Mouse (Mus musculus): ENCODE data around the gene Tiam2. TPM values are rescaled to one million over a fixed set of nuclear protein-coding genes. Genes with fewer than 3 reads are reported as not detected.

Tiam2 gene
- polyA plus RNA-seq, 1 experiment, result 0.58 TPM

DNA sequence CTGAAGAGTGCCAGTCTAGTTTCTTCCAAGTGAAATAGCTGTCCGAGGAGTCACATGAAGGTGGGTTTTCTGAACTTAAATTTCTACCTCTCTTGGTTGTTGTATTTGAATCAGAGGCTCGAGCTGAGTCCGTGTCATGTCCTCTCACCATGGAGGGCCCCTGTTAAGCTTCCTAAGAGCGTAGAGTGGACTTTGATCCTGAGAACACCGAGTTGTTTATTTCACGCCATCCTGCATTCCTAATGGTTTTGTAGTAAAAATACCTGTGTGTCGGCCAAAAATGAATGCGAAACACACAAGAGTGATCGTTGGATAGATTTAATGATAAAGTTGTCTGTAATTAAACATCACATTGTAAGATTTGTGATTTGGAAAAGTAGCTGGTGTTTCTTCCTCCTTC, 128.5 kb downstream of the Tiam2 start:
- no peaks in the 10 kb centered on the region for H3K36me3 ChIP-seq (ENCODE audit: control insufficient read depth, insufficient read depth, low read length)
- H3K27ac ChIP-seq (ENCODE audit: insufficient read depth, low read length), result no peak overlapping the region
- DNase-seq (ENCODE audit: low read depth in 1 of 2, low spot score in 2 of 2), result no peak
- no peaks in the 10 kb centered on the region for H3K27me3 ChIP-seq (ENCODE audit: control insufficient read depth, insufficient read depth, low read length)
- H3K4me3 ChIP-seq (ENCODE audit: extremely low read depth, insufficient read depth, insufficient read length), result no peak overlapping the region
- no peaks in the 10 kb centered on the region for H3K4me1 ChIP-seq (ENCODE audit: control insufficient read depth, insufficient read depth, insufficient read length)
- TF ChIP-seq CTCF (IDR thresholded peaks at IDR 0.05; ENCODE audit: extremely low read depth, insufficient read depth, insufficient read length, insufficient replicate concordance) (no peak), POLR2A (IDR thresholded peaks at IDR 0.05; ENCODE audit: low read depth, low read length) (no peak)
- WGBS, result 91% methylated on average over 9 of the region's 9 CpGs

DNA sequence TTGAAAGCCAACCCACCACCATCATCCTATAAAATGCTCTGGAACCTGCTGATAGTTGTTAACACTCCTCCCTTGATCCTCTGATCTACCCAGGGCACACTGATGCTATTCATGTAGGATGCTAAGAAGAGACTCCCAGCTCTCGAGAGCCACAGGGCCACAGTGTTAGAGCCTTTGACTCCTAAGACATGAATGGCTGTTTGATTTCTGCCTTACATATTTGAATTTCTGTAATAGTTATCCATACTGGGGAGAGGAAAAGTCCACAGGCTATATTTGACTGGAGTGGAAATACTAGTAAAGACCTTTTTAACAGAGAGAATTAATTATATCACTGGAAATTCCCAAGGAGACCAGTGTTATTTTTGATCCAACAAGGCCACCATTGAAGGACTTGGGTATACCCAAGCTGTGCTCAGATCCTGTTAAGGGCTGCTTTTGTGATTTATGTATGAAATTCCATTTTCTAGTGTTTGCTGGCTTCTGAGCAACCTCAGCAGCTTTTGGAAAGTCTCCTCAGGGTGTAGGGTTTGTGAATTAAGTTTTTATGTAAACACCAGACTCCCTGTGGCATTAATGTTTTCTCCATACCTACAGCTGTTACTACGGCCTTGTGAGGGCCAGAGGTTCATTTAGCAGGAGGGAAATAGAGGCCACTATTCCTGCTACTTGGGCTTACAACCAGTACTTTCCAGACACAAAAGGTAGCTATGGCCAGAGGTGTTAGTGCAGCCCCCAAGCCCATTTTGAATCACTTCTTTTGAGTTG, 131.7 kb downstream of the Tiam2 start:
- no peak overlapping the region for H3K27ac ChIP-seq (ENCODE audit: insufficient read depth, low read length)
- WGBS, result 82% methylated on average over 2 of the region's 2 CpGs
- H3K4me3 ChIP-seq (ENCODE audit: extremely low read depth, insufficient read depth, insufficient read length), result no peak overlapping the region
- DNase-seq (ENCODE audit: low read depth in 1 of 2, low spot score in 2 of 2), result no peak
- no peak for TF ChIP-seq CTCF (IDR thresholded peaks at IDR 0.05; ENCODE audit: extremely low read depth, insufficient read depth, insufficient read length, insufficient replicate concordance)
- no peak for TF ChIP-seq POLR2A (IDR thresholded peaks at IDR 0.05; ENCODE audit: low read depth, low read length)
- no peaks in the 10 kb centered on the region for H3K36me3 ChIP-seq (ENCODE audit: control insufficient read depth, insufficient read depth, low read length)
- no peaks in the 10 kb centered on the region for H3K27me3 ChIP-seq (ENCODE audit: control insufficient read depth, insufficient read depth, low read length)
- H3K4me1 ChIP-seq (ENCODE audit: control insufficient read depth, insufficient read depth, insufficient read length), result no peaks in the 10 kb centered on the region

DNA sequence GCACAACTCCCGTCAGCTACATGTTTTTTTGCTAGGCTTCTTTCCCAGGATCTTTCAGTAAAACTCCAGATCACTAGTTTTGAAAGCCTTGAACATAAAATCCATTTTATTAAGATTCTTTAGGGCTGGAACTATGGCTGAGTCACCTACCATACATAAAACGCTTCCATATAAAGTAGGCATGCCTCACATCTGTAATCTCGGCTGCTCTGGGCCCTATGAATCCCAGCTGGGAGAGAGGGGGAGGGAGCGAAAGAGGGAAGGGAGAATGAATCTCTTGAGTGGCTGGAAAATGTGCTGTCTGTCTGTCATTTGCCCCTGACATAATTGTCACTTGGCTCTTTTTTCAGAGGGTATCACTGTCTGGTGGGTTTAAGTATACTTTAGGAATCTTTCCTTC, 139.5 kb downstream of the Tiam2 start:
- H3K27me3 ChIP-seq (ENCODE audit: control insufficient read depth, insufficient read depth, low read length), result no peaks in the 10 kb centered on the region
- DNase-seq (ENCODE audit: low read depth in 1 of 2, low spot score in 2 of 2), result no peak
- no peaks in the 10 kb centered on the region for H3K36me3 ChIP-seq (ENCODE audit: control insufficient read depth, insufficient read depth, low read length)
- TF ChIP-seq POLR2A (IDR thresholded peaks at IDR 0.05; ENCODE audit: low read depth, low read length), result no peak
- TF ChIP-seq CTCF (IDR thresholded peaks at IDR 0.05; ENCODE audit: extremely low read depth, insufficient read depth, insufficient read length, insufficient replicate concordance), result no peak
- no peak overlapping the region for H3K27ac ChIP-seq (ENCODE audit: insufficient read depth, low read length)
- 90% methylated on average over 4 of the region's 4 CpGs for WGBS
- H3K4me1 ChIP-seq (ENCODE audit: control insufficient read depth, insufficient read depth, insufficient read length), result no peaks in the 10 kb centered on the region
- H3K4me3 ChIP-seq (ENCODE audit: extremely low read depth, insufficient read depth, insufficient read length), result no peak overlapping the region

DNA sequence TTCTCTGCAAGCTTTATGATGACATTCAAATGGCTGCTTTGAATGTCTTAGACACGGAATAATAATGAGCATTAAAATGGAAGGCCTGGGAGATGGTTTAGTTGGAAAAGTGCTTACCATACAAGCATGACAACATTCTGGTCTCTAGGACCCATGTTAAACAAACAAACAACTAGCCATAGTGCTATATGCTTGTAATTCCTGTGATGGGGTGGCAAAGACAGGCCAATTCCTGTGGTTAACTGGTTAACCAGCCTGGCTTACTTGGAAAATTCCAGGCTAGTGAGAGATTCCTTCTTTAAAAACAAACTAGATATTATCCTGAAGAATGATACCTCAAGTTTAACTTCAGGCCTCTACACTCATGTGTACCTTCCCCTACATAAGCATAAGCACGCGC, 140.3 kb downstream of the Tiam2 start:
- no peak overlapping the region for H3K4me3 ChIP-seq (ENCODE audit: extremely low read depth, insufficient read depth, insufficient read length)
- H3K36me3 ChIP-seq (ENCODE audit: control insufficient read depth, insufficient read depth, low read length), result no peaks in the 10 kb centered on the region
- H3K27ac ChIP-seq (ENCODE audit: insufficient read depth, low read length), result no peak overlapping the region
- no peaks in the 10 kb centered on the region for H3K27me3 ChIP-seq (ENCODE audit: control insufficient read depth, insufficient read depth, low read length)
- no peak for TF ChIP-seq POLR2A (IDR thresholded peaks at IDR 0.05; ENCODE audit: low read depth, low read length)
- TF ChIP-seq CTCF (IDR thresholded peaks at IDR 0.05; ENCODE audit: extremely low read depth, insufficient read depth, insufficient read length, insufficient replicate concordance), result no peak
- no peaks in the 10 kb centered on the region for H3K4me1 ChIP-seq (ENCODE audit: control insufficient read depth, insufficient read depth, insufficient read length)
- DNase-seq (ENCODE audit: low read depth in 1 of 2, low spot score in 2 of 2), result no peak
- 96% methylated on average over 3 of the region's 3 CpGs for WGBS

DNA sequence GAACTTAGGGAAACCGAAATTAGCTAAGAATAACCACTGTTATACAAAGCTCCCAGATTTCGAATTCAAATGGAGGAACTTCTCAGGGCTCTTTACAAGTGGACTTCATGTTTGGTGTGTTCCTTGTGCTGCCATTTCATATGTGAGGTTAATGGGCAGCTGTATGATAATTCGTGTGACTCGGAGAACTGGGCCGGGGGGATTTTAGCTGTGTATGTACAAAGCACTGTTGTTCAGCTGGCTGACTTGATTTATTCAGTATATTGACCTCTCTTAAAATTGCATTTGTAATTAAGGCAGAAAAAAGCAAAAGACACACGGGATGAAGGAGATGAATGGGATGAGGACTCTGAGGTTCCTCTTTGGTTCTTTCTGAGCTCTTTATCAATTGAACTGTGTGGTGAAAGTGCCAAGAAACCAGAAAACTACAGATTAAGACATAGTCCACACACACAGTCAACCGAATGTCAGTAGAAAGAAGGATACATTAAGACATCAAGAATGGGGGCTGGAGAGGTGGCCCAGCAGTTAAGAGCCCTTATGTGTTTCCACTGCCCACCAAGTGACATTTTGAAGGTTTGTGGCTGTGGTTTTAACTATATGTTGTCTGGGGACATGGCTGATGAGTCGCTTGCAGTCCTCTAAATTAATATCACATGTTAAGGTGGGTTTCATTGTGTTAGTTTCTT, 141.4 kb downstream of the Tiam2 start:
- DNase-seq (ENCODE audit: low read depth in 1 of 2, low spot score in 2 of 2), result no peak
- H3K4me3 ChIP-seq (ENCODE audit: extremely low read depth, insufficient read depth, insufficient read length), result no peak overlapping the region
- 85% methylated on average over 8 of the region's 8 CpGs for WGBS
- H3K36me3 ChIP-seq (ENCODE audit: control insufficient read depth, insufficient read depth, low read length), result no peaks in the 10 kb centered on the region
- TF ChIP-seq CTCF (IDR thresholded peaks at IDR 0.05; ENCODE audit: extremely low read depth, insufficient read depth, insufficient read length, insufficient replicate concordance), result no peak
- TF ChIP-seq POLR2A (IDR thresholded peaks at IDR 0.05; ENCODE audit: low read depth, low read length), result no peak
- no peak overlapping the region for H3K27ac ChIP-seq (ENCODE audit: insufficient read depth, low read length)
- H3K4me1 ChIP-seq (ENCODE audit: control insufficient read depth, insufficient read depth, insufficient read length), result no peaks in the 10 kb centered on the region
- no peaks in the 10 kb centered on the region for H3K27me3 ChIP-seq (ENCODE audit: control insufficient read depth, insufficient read depth, low read length)

DNA sequence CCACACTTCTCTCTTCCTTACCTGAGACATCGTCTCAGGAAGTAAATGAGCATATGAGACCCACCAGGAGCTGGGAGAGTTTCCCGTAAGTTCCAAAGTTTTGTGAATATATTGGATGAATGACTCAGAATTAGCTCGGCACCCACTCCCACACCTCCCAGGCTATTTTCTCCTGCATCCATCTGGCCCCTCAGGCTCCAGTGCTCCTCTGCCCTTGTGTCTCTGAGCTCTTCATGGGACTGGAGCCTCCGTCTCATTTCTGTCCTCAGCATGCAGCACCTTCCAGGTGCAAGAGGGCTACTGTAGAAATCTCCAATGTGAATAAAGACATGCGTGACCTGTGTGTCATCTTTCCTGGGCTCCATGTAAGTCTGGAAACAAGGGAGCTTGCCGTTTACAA, 145.6 kb downstream of the Tiam2 start:
- no peak overlapping the region for H3K27ac ChIP-seq (ENCODE audit: insufficient read depth, low read length)
- no peaks in the 10 kb centered on the region for H3K36me3 ChIP-seq (ENCODE audit: control insufficient read depth, insufficient read depth, low read length)
- H3K4me1 ChIP-seq (ENCODE audit: control insufficient read depth, insufficient read depth, insufficient read length), result no peaks in the 10 kb centered on the region
- H3K4me3 ChIP-seq (ENCODE audit: extremely low read depth, insufficient read depth, insufficient read length), result no peak overlapping the region
- no peaks in the 10 kb centered on the region for H3K27me3 ChIP-seq (ENCODE audit: control insufficient read depth, insufficient read depth, low read length)
- TF ChIP-seq POLR2A (IDR thresholded peaks at IDR 0.05; ENCODE audit: low read depth, low read length) (no peak), CTCF (IDR thresholded peaks at IDR 0.05; ENCODE audit: extremely low read depth, insufficient read depth, insufficient read length, insufficient replicate concordance) (no peak)
- no peak for DNase-seq (ENCODE audit: low read depth in 1 of 2, low spot score in 2 of 2)
- WGBS, result 80% methylated on average over 6 of the region's 6 CpGs

DNA sequence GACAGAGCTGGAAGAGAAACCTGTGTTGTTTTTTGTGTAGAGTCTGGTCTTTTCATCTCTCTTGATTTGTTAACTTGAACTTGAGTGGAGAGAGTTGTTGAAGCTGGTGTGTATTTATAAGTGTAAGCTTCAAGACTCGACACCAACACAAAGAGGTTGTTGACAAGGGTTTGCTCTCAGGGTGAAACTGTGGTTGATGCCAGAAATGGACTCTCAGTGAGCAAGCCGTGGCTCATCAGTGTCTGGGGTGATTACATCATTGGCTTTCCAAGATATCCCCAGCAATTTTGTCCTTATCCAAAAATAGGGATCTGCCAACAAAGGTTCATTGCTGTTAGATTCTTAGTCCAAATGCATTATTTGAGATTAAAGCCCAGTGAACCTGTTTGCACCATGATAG, 150.2 kb downstream of the Tiam2 start:
- no peak for TF ChIP-seq POLR2A (IDR thresholded peaks at IDR 0.05; ENCODE audit: low read depth, low read length)
- TF ChIP-seq CTCF (IDR thresholded peaks at IDR 0.05; ENCODE audit: extremely low read depth, insufficient read depth, insufficient read length, insufficient replicate concordance), result no peak
- WGBS, result 94% methylated on average over 2 of the region's 2 CpGs
- Histone ChIP-seq H3K27me3 (ENCODE audit: control insufficient read depth, insufficient read depth, low read length) (no peaks in the 10 kb centered on the region), H3K4me1 (ENCODE audit: control insufficient read depth, insufficient read depth, insufficient read length) (no peaks in the 10 kb centered on the region), H3K36me3 (ENCODE audit: control insufficient read depth, insufficient read depth, low read length) (no peaks in the 10 kb centered on the region), H3K27ac (ENCODE audit: insufficient read depth, low read length) (no peak overlapping the region), H3K4me3 (ENCODE audit: extremely low read depth, insufficient read depth, insufficient read length) (no peak overlapping the region)
- DNase-seq (ENCODE audit: low read depth in 1 of 2, low spot score in 2 of 2), result no peak
